Comparison of ENCODE assay signal across 13 mouse cellular contexts in genomic region chr4:140372586-140373325, GRCm38 (mm10).
DNase-seq lines count a peak whose midpoint lies in the region; ATAC-seq and TF ChIP-seq lines count a peak whose summit lies in the region.
"Had no signal": no experiment of that assay in that cellular context is flagged by ENCODE, and none has a peak within 500 bp of the region (broad histone marks: within the 10 kb centered on the region; RNA-seq: fewer than 3 reads in every experiment).

No protein-coding gene starts in this region.

- H3K79me2 ChIP-seq in CH12.LX (replicated peaks; ENCODE audit: control insufficient read depth, extremely low read depth, insufficient read depth, poor library complexity, severe bottlenecking) = no peaks in the 10 kb centered on the region

- dilution Hi-C loops in CH12.LX (cut with MboI; ENCODE audit: extremely low pct_ligation_motif_present, extremely low pct_unique_long_range_greater_than_20kb, low sequenced_read_pairs) = no loop called here

- no peak overlapping the region for H3K27ac ChIP-seq in forebrain, embryonic 11.5 days (ENCODE audit: low read depth, low read length)
- no peak overlapping the region for H3K27ac ChIP-seq in forebrain, embryonic 13.5 days
- no peak overlapping the region for H3K27ac ChIP-seq in CH12.LX (ENCODE audit: insufficient read depth, low read depth)
- H3K27ac ChIP-seq in midbrain, embryonic 13.5 days = no peak overlapping the region
- H3K27ac ChIP-seq in liver, postnatal 0 days (ENCODE audit: low read depth) = no peak overlapping the region

- in situ Hi-C loops in CH12.LX (cut with MboI; ENCODE audit: low pct_ligation_motif_present, low pct_unique_long_range_greater_than_20kb, low sequenced_read_pairs) = no loop called here

- no peak for ATAC-seq in forebrain, embryonic 11.5 days (replicated peaks; ENCODE audit: low FRiP score)
- no peak for ATAC-seq in forebrain, embryonic 13.5 days
- ATAC-seq in midbrain, embryonic 13.5 days = peak; percentile 45; the same call in 1 of the 2 replicates
- no peak for ATAC-seq in liver, postnatal 0 days
- ATAC-seq: lung, postnatal 0 days; Patski had no signal

- no peaks in the 10 kb centered on the region for H3K9me3 ChIP-seq in forebrain, embryonic 11.5 days (ENCODE audit: control insufficient read depth, low read length)
- no peaks in the 10 kb centered on the region for H3K9me3 ChIP-seq in forebrain, embryonic 13.5 days (replicated peaks)
- peaks cover 13% of the 10 kb centered on the region for H3K9me3 ChIP-seq in CH12.LX (replicated peaks; ENCODE audit: low read length)
- no peaks in the 10 kb centered on the region for H3K9me3 ChIP-seq in midbrain, embryonic 13.5 days
- H3K9me3 ChIP-seq in liver, postnatal 0 days (ENCODE audit: low read length) = no peaks in the 10 kb centered on the region

- no peaks in the 10 kb centered on the region for H3K27me3 ChIP-seq in forebrain, embryonic 11.5 days (ENCODE audit: control insufficient read depth, insufficient read depth, low read length)
- H3K27me3 ChIP-seq in forebrain, embryonic 13.5 days = peaks cover 18% of the 10 kb centered on the region; the same call in 1 of the 2 replicates
- peaks cover 21% of the 10 kb centered on the region for H3K27me3 ChIP-seq in CH12.LX (replicated peaks)
- 0 out of 2 replicates have a peak, but pooled peaks cover 6% of the 10 kb centered on the region for H3K27me3 ChIP-seq in midbrain, embryonic 13.5 days
- no peaks in the 10 kb centered on the region for H3K27me3 ChIP-seq in liver, postnatal 0 days (ENCODE audit: insufficient read depth, low read length)

- no peak for TF ChIP-seq RAD21 in CH12.LX (IDR thresholded peaks at IDR 0.05; ENCODE audit: low read depth, low read length)

- TF ChIP-seq EP300 in CH12.LX (IDR thresholded peaks at IDR 0.05; ENCODE audit: low read length) = no peak
- TF ChIP-seq EP300 in liver, postnatal 0 days (IDR thresholded peaks at IDR 0.05; ENCODE audit: low read depth) = no peak

- TF ChIP-seq CTCF in CH12.LX (conservative IDR thresholded peaks at IDR 0.05 in 1 of 2, IDR thresholded peaks at IDR 0.05 in 1 of 2; ENCODE audit: low read depth in 2 of 2, low read length in 2 of 2) = no peak; a peak in 1 of 4 replicates
- no peak for TF ChIP-seq CTCF in liver, postnatal 0 days (IDR thresholded peaks at IDR 0.05; ENCODE audit: low read depth)

- no peaks in the 10 kb centered on the region for H3K36me3 ChIP-seq in forebrain, embryonic 11.5 days (ENCODE audit: control insufficient read depth, insufficient read depth, low read length)
- no peaks in the 10 kb centered on the region for H3K36me3 ChIP-seq in forebrain, embryonic 13.5 days (ENCODE audit: poor library complexity, severe bottlenecking)
- H3K36me3 ChIP-seq in CH12.LX (replicated peaks in 1 of 2; ENCODE audit: control insufficient read depth in 1 of 2, insufficient read depth in 1 of 2, low read length in 1 of 2) = no peaks in the 10 kb centered on the region
- H3K36me3 ChIP-seq in midbrain, embryonic 13.5 days = no peaks in the 10 kb centered on the region
- H3K36me3 ChIP-seq in liver, postnatal 0 days (replicated peaks; ENCODE audit: insufficient read depth, low read length) = no peaks in the 10 kb centered on the region

- WGBS in forebrain, embryonic 11.5 days = 39% methylated on average over 11 of the region's 11 CpGs
- 30% methylated on average over 11 of the region's 11 CpGs for WGBS in forebrain, embryonic 13.5 days
- WGBS in midbrain, embryonic 13.5 days = 44% methylated on average over 11 of the region's 11 CpGs
- 46% methylated on average over 11 of the region's 11 CpGs for WGBS in liver, postnatal 0 days (ENCODE audit: insufficient replicate concordance)

- peaks cover 2% of the 10 kb centered on the region; the same call in 1 of the 2 replicates for H3K4me1 ChIP-seq in forebrain, embryonic 11.5 days (replicated peaks; ENCODE audit: control insufficient read depth, insufficient read depth, low read length)
- H3K4me1 ChIP-seq in forebrain, embryonic 13.5 days = peaks cover 20% of the 10 kb centered on the region; the same call in 1 of the 2 replicates
- 0 out of 4 replicates have a peak, but pooled peaks cover 0 to 2% of the 10 kb centered on the region in 2 experiments for H3K4me1 ChIP-seq in CH12.LX (ENCODE audit: control insufficient read depth in 1 of 2, insufficient read depth in 2 of 2)
- H3K4me1 ChIP-seq in midbrain, embryonic 13.5 days (replicated peaks) = no peaks in the 10 kb centered on the region; the same call in 1 of the 2 replicates
- no peaks in the 10 kb centered on the region for H3K4me1 ChIP-seq in liver, postnatal 0 days (ENCODE audit: insufficient read depth)

- peak; percentile 66 for DNase-seq in forebrain, embryonic 11.5 days (ENCODE audit: low spot score)
- no peak for DNase-seq in CH12.LX (ENCODE audit: extremely low read depth)
- peak; percentile 10 for DNase-seq in embryo, embryonic 9.5 days (ENCODE audit: extremely low spot score)
- DNase-seq in urinary bladder, postnatal 14 days (ENCODE audit: low spot score) = no peak
- DNase-seq in spleen, postnatal 10 days (ENCODE audit: low spot score in 2 of 2) = no peak
- no peak for DNase-seq in liver, postnatal 0 days
- DNase-seq: adrenal gland, adult 8-10 months; heart, postnatal 10 days; liver had no signal

- H3K4me3 ChIP-seq in forebrain, embryonic 11.5 days (ENCODE audit: low read depth, low read length) = no peak overlapping the region
- H3K4me3 ChIP-seq in forebrain, embryonic 13.5 days = no peak overlapping the region
- no peak overlapping the region for H3K4me3 ChIP-seq in CH12.LX (replicated peaks in 1 of 3; ENCODE audit: low read depth in 2 of 3, low read length in 2 of 3, poor library complexity in 1 of 3)
- H3K4me3 ChIP-seq in midbrain, embryonic 13.5 days (replicated peaks) = no peak overlapping the region
- H3K4me3 ChIP-seq in liver, postnatal 0 days (ENCODE audit: low read depth, low read length) = no peak overlapping the region

- H3K9ac ChIP-seq in forebrain, embryonic 11.5 days (ENCODE audit: low read length) = no peak overlapping the region
- H3K9ac ChIP-seq in forebrain, embryonic 13.5 days = no peak overlapping the region
- no peak overlapping the region for H3K9ac ChIP-seq in CH12.LX (ENCODE audit: insufficient read depth, low read depth)
- no peak overlapping the region for H3K9ac ChIP-seq in midbrain, embryonic 13.5 days (replicated peaks)
- no peak overlapping the region for H3K9ac ChIP-seq in liver, postnatal 0 days (replicated peaks)

- no peak for TF ChIP-seq POLR2A in CH12.LX (IDR thresholded peaks at IDR 0.05; ENCODE audit: low read depth, low read length)

- no peak overlapping the region for H3K4me2 ChIP-seq in forebrain, embryonic 11.5 days (ENCODE audit: low read depth, low read length, severe bottlenecking)
- no peak overlapping the region for H3K4me2 ChIP-seq in forebrain, embryonic 13.5 days
- H3K4me2 ChIP-seq in CH12.LX (ENCODE audit: insufficient read depth, low read depth, poor library complexity, severe bottlenecking) = no peak overlapping the region
- no peak overlapping the region for H3K4me2 ChIP-seq in midbrain, embryonic 13.5 days (replicated peaks)
- no peak overlapping the region for H3K4me2 ChIP-seq in liver, postnatal 0 days (ENCODE audit: low read depth, low read length)

TF ChIP-seq in CH12.LX, 34 proteins besides CTCF, POLR2A, EP300 and RAD21:
- no peak for TF ChIP-seq RCOR1 (conservative IDR thresholded peaks at IDR 0.05; ENCODE audit: low read depth, low read length)
- no peak for TF ChIP-seq MAFK (IDR thresholded peaks at IDR 0.05; ENCODE audit: insufficient replicate concordance, low read length)
- no peak for TF ChIP-seq KAT2A (IDR thresholded peaks at IDR 0.05; ENCODE audit: insufficient replicate concordance, low read length)
- peak; percentile 75 for TF ChIP-seq ZKSCAN1 (IDR thresholded peaks at IDR 0.05; ENCODE audit: borderline replicate concordance, low read depth, low read length)
TF ChIP-seq in CH12.LX: peak in this region for 1.

Comparison
In these comparisons a context has a peak if more than half of its experiments do, and no peak if none do; other contexts are left out.
1. DNase-seq: peak in forebrain, embryonic 11.5 days (single experiment) and embryo, embryonic 9.5 days (single experiment); none in CH12.LX (single experiment), urinary bladder, postnatal 14 days (single experiment), spleen, postnatal 10 days (0 of 2) and liver, postnatal 0 days (single experiment).